Mouse (Mus musculus): ENCODE results near the gene Zfp653. TPM values are rescaled to one million over a fixed set of nuclear protein-coding genes. Genes with fewer than 3 reads are reported as not detected.
"Not testable (repeated sequence)": the region's sequence is repeated elsewhere in the genome, so short reads cannot be mapped to it uniquely, and the experiment has no call there.

The Zfp653 gene
- polyA plus RNA-seq, 1 experiment from 2014 or later, result 14.2 TPM

DNA sequence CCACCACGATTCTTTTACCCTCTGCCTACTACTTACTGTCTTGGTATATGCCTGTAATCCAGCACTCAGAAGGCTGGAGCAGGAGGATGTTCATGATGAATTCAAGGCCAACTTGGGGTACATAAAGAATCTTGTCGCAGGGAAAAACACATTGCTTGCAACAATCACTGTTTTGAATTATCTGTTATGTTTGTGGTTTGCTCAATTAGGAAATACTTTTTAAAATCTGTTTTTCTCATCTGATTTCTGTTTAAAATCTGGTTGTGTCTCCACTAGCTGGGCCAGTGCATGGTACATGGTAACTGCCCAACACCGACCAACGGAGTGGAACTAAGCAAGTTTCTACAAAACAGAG lies 13.5 kb upstream of the Zfp653 start:
- Histone ChIP-seq H3K36me3 (ENCODE audit: control insufficient read depth, insufficient read depth, low read length) (no peaks in the 10 kb centered on the region), H3K9ac (replicated peaks; ENCODE audit: low read depth, low read length) (peak overlapping the region; percentile 64), H3K27ac (ENCODE audit: low read depth, low read length) (no peak overlapping the region)

DNA sequence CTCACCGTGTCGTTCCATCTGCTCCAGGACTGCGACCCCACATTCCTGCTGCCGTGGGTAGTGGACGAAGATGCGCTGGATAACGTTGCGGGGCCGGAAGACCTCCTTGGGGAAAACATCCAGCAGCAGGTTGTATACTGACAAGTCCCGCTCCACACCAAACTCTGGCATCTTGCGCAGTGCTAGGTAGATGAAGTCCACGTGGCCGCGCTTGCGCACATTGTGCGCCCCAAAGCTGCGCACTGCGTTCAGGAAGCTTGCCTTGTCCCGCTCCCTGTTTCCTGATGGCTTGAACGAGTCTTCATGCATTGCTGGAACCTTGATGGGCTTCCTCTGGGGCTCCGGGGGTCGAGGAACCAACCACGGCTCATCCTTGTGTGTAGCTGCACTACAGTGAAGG lies 5.0 kb upstream of the Zfp653 start:
- peaks cover 6% of the 10 kb centered on the region; the same call in 1 of the 2 replicates for H3K4me1 ChIP-seq (ENCODE audit: control insufficient read depth, insufficient read depth, low read length)
- no peaks in the 10 kb centered on the region for H3K36me3 ChIP-seq (ENCODE audit: control insufficient read depth, insufficient read depth, low read length)
- H3K9me3 ChIP-seq (ENCODE audit: control insufficient read depth, low read length), result no peaks in the 10 kb centered on the region
- no peaks in the 10 kb centered on the region for H3K27me3 ChIP-seq (ENCODE audit: control insufficient read depth, insufficient read depth, low read length)
- 94% methylated on average over 23 of the region's 23 CpGs for whole genome bisulfite sequencing
- no peak overlapping the region for H3K9ac ChIP-seq (replicated peaks; ENCODE audit: low read depth, low read length)
- H3K27ac ChIP-seq (ENCODE audit: low read depth, low read length), result no peak overlapping the region
- ATAC-seq (ENCODE audit: low read depth), result no peak
- H3K4me3 ChIP-seq (ENCODE audit: low read depth, low read length), result no peak overlapping the region
- no peak overlapping the region for H3K4me2 ChIP-seq (ENCODE audit: low read depth, low read length)

More for the DNA sequence above, 13.5 kb upstream of the Zfp653 start:
- Histone ChIP-seq H3K4me3 (ENCODE audit: low read depth, low read length) (peak overlapping the region; percentile 77), H3K4me2 (ENCODE audit: low read depth, low read length) (peak overlapping the region; percentile 65), H3K27me3 (ENCODE audit: control insufficient read depth, insufficient read depth, low read length) (no peaks in the 10 kb centered on the region), H3K4me1 (ENCODE audit: control insufficient read depth, insufficient read depth, low read length) (peaks cover 6% of the 10 kb centered on the region), H3K9me3 (ENCODE audit: control insufficient read depth, low read length) (no peaks in the 10 kb centered on the region)
- ATAC-seq (ENCODE audit: low read depth), result no peak
- WGBS, result 37% methylated on average over 4 of the region's 4 CpGs

- H3K36me3 ChIP-seq (ENCODE audit: control insufficient read depth, insufficient read depth, low read length); H3K4me1 ChIP-seq (ENCODE audit: control insufficient read depth, insufficient read depth, low read length); H3K4me3 ChIP-seq (ENCODE audit: low read depth, low read length); ATAC-seq (ENCODE audit: low read depth); H3K9me3 ChIP-seq (ENCODE audit: control insufficient read depth, low read length); H3K9ac ChIP-seq (replicated peaks; ENCODE audit: low read depth, low read length); H3K27ac ChIP-seq (ENCODE audit: low read depth, low read length); H3K4me2 ChIP-seq (ENCODE audit: low read depth, low read length); H3K27me3 ChIP-seq (ENCODE audit: control insufficient read depth, insufficient read depth, low read length): not testable (repeated sequence)
- 82% methylated on average over 5 of the region's 5 CpGs for WGBS
These were observed 4.6 kb upstream of the Zfp653 start for GRCm38 (mm10) chr9:22075778-22076177.

DNA sequence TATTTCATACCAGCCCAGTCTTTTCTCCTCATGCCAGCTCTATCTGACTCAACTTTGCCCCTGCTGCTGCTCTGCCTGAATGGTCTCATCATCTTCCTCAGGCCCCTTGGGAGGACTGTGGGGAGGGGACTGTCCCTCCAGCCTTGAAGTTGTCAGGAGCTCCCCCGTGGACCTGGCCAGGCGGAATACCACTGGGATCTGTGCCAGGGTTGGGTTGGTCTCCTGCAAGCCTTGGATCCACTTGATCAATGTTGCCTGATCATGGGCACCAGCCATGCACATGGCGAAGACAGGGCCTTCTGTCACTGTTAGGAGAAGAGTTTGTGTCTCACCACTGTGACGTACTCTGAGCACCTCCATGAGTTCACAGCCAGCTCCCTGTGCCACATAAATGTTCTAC lies 1.1 kb upstream of the Zfp653 start:
- Histone ChIP-seq H3K36me3 (ENCODE audit: control insufficient read depth, insufficient read depth, low read length) (0 out of 2 replicates have a peak, but pooled peaks cover 6% of the 10 kb centered on the region), H3K27me3 (ENCODE audit: control insufficient read depth, insufficient read depth, low read length) (no peaks in the 10 kb centered on the region), H3K4me2 (ENCODE audit: low read depth, low read length) (no peak overlapping the region), H3K9ac (replicated peaks; ENCODE audit: low read depth, low read length) (no peak overlapping the region), H3K27ac (ENCODE audit: low read depth, low read length) (no peak overlapping the region), H3K4me3 (ENCODE audit: low read depth, low read length) (no peak overlapping the region), H3K9me3 (ENCODE audit: control insufficient read depth, low read length) (no peaks in the 10 kb centered on the region), H3K4me1 (ENCODE audit: control insufficient read depth, insufficient read depth, low read length) (peaks cover 12% of the 10 kb centered on the region)
- 95% methylated on average over 4 of the region's 4 CpGs for WGBS
- ATAC-seq (ENCODE audit: low read depth), result no peak

- H3K4me3 ChIP-seq (ENCODE audit: low read depth, low read length), result peak overlapping the region; percentile 83
- peaks cover 12% of the 10 kb centered on the region for H3K4me1 ChIP-seq (ENCODE audit: control insufficient read depth, insufficient read depth, low read length)
- peaks cover 15% of the 10 kb centered on the region for H3K36me3 ChIP-seq (ENCODE audit: control insufficient read depth, insufficient read depth, low read length)
- ATAC-seq (ENCODE audit: low read depth), result peak; percentile 8; the same call in 1 of the 2 replicates
- H3K4me2 ChIP-seq (ENCODE audit: low read depth, low read length), result peak overlapping the region; percentile 52
- no peaks in the 10 kb centered on the region for H3K27me3 ChIP-seq (ENCODE audit: control insufficient read depth, insufficient read depth, low read length)
- WGBS, result 77% methylated on average over 4 of the region's 4 CpGs
- peak overlapping the region; percentile 98; the same call in 1 of the 2 replicates for H3K27ac ChIP-seq (ENCODE audit: low read depth, low read length)
- H3K9me3 ChIP-seq (ENCODE audit: control insufficient read depth, low read length), result no peaks in the 10 kb centered on the region
- peak overlapping the region; percentile 94; the same call in 1 of the 2 replicates for H3K9ac ChIP-seq (replicated peaks; ENCODE audit: low read depth, low read length)
These were observed 1.2 kb downstream of the Zfp653 start for GRCm38 (mm10) chr9:22069881-22070553.

DNA sequence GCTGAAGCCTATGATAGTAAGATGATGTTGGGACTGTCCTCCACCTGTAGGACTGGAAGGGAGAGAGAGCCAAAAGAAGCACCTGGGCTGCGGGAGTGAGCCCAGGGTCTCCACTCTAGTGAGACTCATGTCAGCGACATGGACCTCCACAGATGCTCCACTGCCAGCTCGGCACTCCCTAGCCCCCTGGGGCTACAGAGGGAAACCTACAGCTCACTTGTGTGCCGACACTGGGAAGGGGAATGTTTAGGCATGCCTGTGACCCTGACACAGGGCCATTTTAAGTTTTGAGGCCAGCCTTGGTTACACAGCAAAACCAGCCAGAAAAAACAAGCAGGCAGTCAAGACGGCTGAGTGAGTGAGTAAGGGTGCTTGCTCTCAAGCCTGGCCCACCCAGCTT lies 4.0 kb downstream of the Zfp653 start:
- Histone ChIP-seq H3K4me2 (ENCODE audit: low read depth, low read length) (no peak overlapping the region), H3K4me1 (ENCODE audit: control insufficient read depth, insufficient read depth, low read length) (peaks cover 12% of the 10 kb centered on the region), H3K36me3 (ENCODE audit: control insufficient read depth, insufficient read depth, low read length) (peaks cover 29% of the 10 kb centered on the region), H3K4me3 (ENCODE audit: low read depth, low read length) (no peak overlapping the region), H3K9ac (replicated peaks; ENCODE audit: low read depth, low read length) (no peak overlapping the region), H3K27me3 (ENCODE audit: control insufficient read depth, insufficient read depth, low read length) (no peaks in the 10 kb centered on the region), H3K27ac (ENCODE audit: low read depth, low read length) (no peak overlapping the region), H3K9me3 (ENCODE audit: control insufficient read depth, low read length) (no peaks in the 10 kb centered on the region)
- WGBS, result 85% methylated on average over 5 of the region's 5 CpGs
- ATAC-seq (ENCODE audit: low read depth), result no peak

DNA sequence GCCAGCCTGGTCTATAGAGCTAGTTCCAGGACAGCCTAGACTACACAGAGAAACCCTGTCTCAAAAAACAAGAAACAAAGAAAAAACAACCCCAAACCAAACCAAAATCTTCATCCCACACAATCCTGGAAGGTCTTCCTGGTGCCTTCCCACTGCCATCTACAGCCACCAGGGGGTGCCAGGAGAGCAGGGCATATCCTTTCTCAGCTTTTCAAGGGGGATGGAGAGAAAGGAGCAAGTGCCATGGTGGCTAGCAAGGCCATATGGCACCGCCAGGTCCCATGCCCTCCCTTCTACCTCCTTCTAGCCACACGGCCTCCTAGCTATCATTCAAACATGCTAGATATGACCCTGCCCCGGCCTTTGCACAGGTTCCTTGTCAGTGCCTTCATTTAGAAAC lies 4.7 kb downstream of the Zfp653 start:
- Histone ChIP-seq H3K27me3 (ENCODE audit: control insufficient read depth, insufficient read depth, low read length) (no peaks in the 10 kb centered on the region), H3K4me2 (ENCODE audit: low read depth, low read length) (no peak overlapping the region), H3K36me3 (ENCODE audit: control insufficient read depth, insufficient read depth, low read length) (peaks cover 29% of the 10 kb centered on the region), H3K9me3 (ENCODE audit: control insufficient read depth, low read length) (no peaks in the 10 kb centered on the region), H3K9ac (replicated peaks; ENCODE audit: low read depth, low read length) (no peak overlapping the region), H3K27ac (ENCODE audit: low read depth, low read length) (no peak overlapping the region), H3K4me3 (ENCODE audit: low read depth, low read length) (no peak overlapping the region), H3K4me1 (ENCODE audit: control insufficient read depth, insufficient read depth, low read length) (peaks cover 6% of the 10 kb centered on the region)
- 75% methylated on average over 3 of the region's 3 CpGs for WGBS
- no peak for ATAC-seq (ENCODE audit: low read depth)

GRCm38 (mm10) chr9:22065642-22066041 lies 5.5 kb downstream of the Zfp653 start:
- Histone ChIP-seq H3K4me2 (ENCODE audit: low read depth, low read length) (no peak overlapping the region), H3K4me1 (ENCODE audit: control insufficient read depth, insufficient read depth, low read length) (peaks cover 6% of the 10 kb centered on the region), H3K4me3 (ENCODE audit: low read depth, low read length) (no peak overlapping the region), H3K27me3 (ENCODE audit: control insufficient read depth, insufficient read depth, low read length) (no peaks in the 10 kb centered on the region), H3K9me3 (ENCODE audit: control insufficient read depth, low read length) (no peaks in the 10 kb centered on the region), H3K9ac (replicated peaks; ENCODE audit: low read depth, low read length) (no peak overlapping the region), H3K27ac (ENCODE audit: low read depth, low read length) (no peak overlapping the region), H3K36me3 (ENCODE audit: control insufficient read depth, insufficient read depth, low read length) (peaks cover 29% of the 10 kb centered on the region)
- 98% methylated on average over 11 of the region's 11 CpGs for WGBS
- no peak for ATAC-seq (ENCODE audit: low read depth)

GRCm38 (mm10) chr9:22064341-22064740 lies 6.8 kb downstream of the Zfp653 start:
- ATAC-seq (ENCODE audit: low read depth), result no peak
- Histone ChIP-seq H3K9ac (replicated peaks; ENCODE audit: low read depth, low read length) (no peak overlapping the region), H3K4me1 (ENCODE audit: control insufficient read depth, insufficient read depth, low read length) (no peaks in the 10 kb centered on the region), H3K4me3 (ENCODE audit: low read depth, low read length) (no peak overlapping the region), H3K27ac (ENCODE audit: low read depth, low read length) (no peak overlapping the region), H3K9me3 (ENCODE audit: control insufficient read depth, low read length) (no peaks in the 10 kb centered on the region), H3K27me3 (ENCODE audit: control insufficient read depth, insufficient read depth, low read length) (no peaks in the 10 kb centered on the region), H3K36me3 (ENCODE audit: control insufficient read depth, insufficient read depth, low read length) (peaks cover 35% of the 10 kb centered on the region), H3K4me2 (ENCODE audit: low read depth, low read length) (no peak overlapping the region)
- WGBS, result 92% methylated on average over 3 of the region's 3 CpGs
